Mouse (Mus musculus): ENCODE measurements at regions not wholly inside any gene's neighbourhood (a gene's known extent, or its start where the extent isn't known, plus 50 kb on each side); places are given as distances from the start of the nearest gene placed in this dataset.

DNA sequence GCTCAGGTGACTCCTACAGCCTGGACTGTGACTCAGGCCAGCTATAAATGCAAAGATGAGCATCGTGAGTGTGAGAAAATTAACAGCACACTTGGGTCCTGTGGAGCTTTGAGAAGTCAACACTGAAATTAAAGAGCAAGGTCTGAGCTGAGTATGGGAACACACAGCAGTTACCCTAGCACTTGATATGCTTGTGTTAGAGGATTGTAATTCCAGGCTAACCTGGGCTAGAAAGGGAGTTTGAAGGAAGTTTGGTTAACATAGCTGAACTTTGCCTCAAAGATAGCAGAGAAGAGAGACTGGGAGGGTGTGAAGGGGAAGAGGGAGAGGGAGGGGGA is 694.4 kb downstream of the Inhba start:
- TF ChIP-seq POLR2A (IDR thresholded peaks at IDR 0.05; ENCODE audit: control insufficient read depth, low read depth, low read length) (no peak), CTCF (IDR thresholded peaks at IDR 0.05; ENCODE audit: control insufficient read depth, insufficient read depth, insufficient replicate concordance, low read depth, low read length) (no peak)

Data from testis, adult 2 months (tissue).